In genomic region chr1:126573097-126573496, GRCm38 (mm10) we compare ENCODE assay signal across 22 mouse cellular contexts.
"Had no signal": no experiment of that assay in that cellular context is flagged by ENCODE, and none has a peak within 500 bp of the region (broad histone marks: within the 10 kb centered on the region; RNA-seq: fewer than 3 reads in every experiment).

No protein-coding gene starts in this region.

- ATAC-seq: forebrain, postnatal 0 days had no signal

- H3K36me3 ChIP-seq: embryonic facial prominence, embryonic 10.5 days; embryonic facial prominence, embryonic 12.5 days; embryonic facial prominence, embryonic 13.5 days; embryonic facial prominence, embryonic 15.5 days; forebrain, embryonic 10.5 days; forebrain, embryonic 15.5 days had no signal

- DNase-seq: cerebellum, adult 2 months; cerebellum, adult 8-10 months; cerebellum, adult 9-10 months; cerebellum, adult 9-11 months; cerebellum, postnatal 36 days; embryo, embryonic 11 days; gastrocnemius, adult 2 months; gastrocnemius, postnatal 10 days; gastrocnemius, postnatal 14 days; gastrocnemius, postnatal 25 days; gastrocnemius, postnatal 36 days; heart, adult 11 months; heart, adult 18-20 months; heart, adult 2 months had no signal

- H3K27me3 ChIP-seq: embryonic facial prominence, embryonic 12.5 days; embryonic facial prominence, embryonic 13.5 days; embryonic facial prominence, embryonic 15.5 days; forebrain, embryonic 15.5 days had no signal

- H3K27ac ChIP-seq: embryonic facial prominence, embryonic 10.5 days; embryonic facial prominence, embryonic 12.5 days; embryonic facial prominence, embryonic 13.5 days; embryonic facial prominence, embryonic 15.5 days; forebrain, embryonic 10.5 days; forebrain, embryonic 15.5 days; gastrocnemius, adult 2 months; heart, adult 2 months had no signal

- H3K9ac ChIP-seq: embryonic facial prominence, embryonic 12.5 days; embryonic facial prominence, embryonic 13.5 days; embryonic facial prominence, embryonic 15.5 days; forebrain, embryonic 15.5 days; forebrain, postnatal 0 days had no signal

- H3K4me2 ChIP-seq: embryonic facial prominence, embryonic 12.5 days; embryonic facial prominence, embryonic 13.5 days; embryonic facial prominence, embryonic 15.5 days; forebrain, embryonic 15.5 days had no signal

- H3K9me3 ChIP-seq: embryonic facial prominence, embryonic 10.5 days; embryonic facial prominence, embryonic 12.5 days; embryonic facial prominence, embryonic 13.5 days; embryonic facial prominence, embryonic 15.5 days; forebrain, embryonic 10.5 days; forebrain, embryonic 15.5 days had no signal

- H3K4me3 ChIP-seq: embryonic facial prominence, embryonic 10.5 days; embryonic facial prominence, embryonic 12.5 days; embryonic facial prominence, embryonic 13.5 days; embryonic facial prominence, embryonic 15.5 days; erythroblast, embryonic 14.5 days; forebrain, embryonic 10.5 days; forebrain, embryonic 15.5 days; gastrocnemius, adult 2 months; heart, adult 2 months had no signal

- H3K4me1 ChIP-seq: embryonic facial prominence, embryonic 10.5 days; embryonic facial prominence, embryonic 12.5 days; embryonic facial prominence, embryonic 13.5 days; embryonic facial prominence, embryonic 15.5 days had no signal
